Mouse (Mus musculus) CD4-positive helper T cell, adult 2 months (primary cell): ENCODE measurements around the gene Xcl1.

Experiments
- DNase-seq: peaks from one replicate; pipeline ENCODE4 v3.0.0-alpha.2; 2012; ENCODE audit warnings: low read depth, missing footprints, low spot score

Xcl1 gene

GRCm38 (mm10) chr1:164905047-164905446 lies 30.3 kb downstream of the Xcl1 start:
- peak; percentile 24 for DNase-seq

- DNase-seq = no peak
These were observed 34.6 kb downstream of the Xcl1 start for GRCm38 (mm10) chr1:164900696-164901095.

GRCm38 (mm10) chr1:164900226-164900625 lies 35.1 kb downstream of the Xcl1 start:
- DNase-seq = no peak

- DNase-seq = no peak
These were observed 35.8 kb downstream of the Xcl1 start for GRCm38 (mm10) chr1:164899506-164899905.

- peak; percentile 80 for DNase-seq
These were observed 36.4 kb downstream of the Xcl1 start for GRCm38 (mm10) chr1:164898846-164899351.

GRCm38 (mm10) chr1:164897163-164897817 lies 38.0 kb downstream of the Xcl1 start:
- no peak for DNase-seq

- DNase-seq = no peak
These were observed 38.8 kb downstream of the Xcl1 start for GRCm38 (mm10) chr1:164896211-164897145.

- no peak for DNase-seq
These were observed 39.5 kb downstream of the Xcl1 start for GRCm38 (mm10) chr1:164895806-164896205.

GRCm38 (mm10) chr1:164890366-164890765 lies 45.0 kb downstream of the Xcl1 start:
- no peak for DNase-seq

GRCm38 (mm10) chr1:164888563-164888962 lies 46.8 kb downstream of the Xcl1 start:
- peak; percentile 39 for DNase-seq

GRCm38 (mm10) chr1:164887775-164888174 lies 47.6 kb downstream of the Xcl1 start:
- no peak for DNase-seq

- DNase-seq = peak; percentile 53
These were observed 53.4 kb downstream of the Xcl1 start for GRCm38 (mm10) chr1:164881891-164882290.
